Mouse (Mus musculus): ENCODE data around the gene Ergic3.

Gene Ergic3

GRCm38 (mm10) chr2:156007888-156008532 is at the start of gene Ergic3, which contains the start of gene 6430550D23Rik:
Gene Ergic3 (plus strand): TSS chr2:156008045.
Gene 6430550D23Rik (minus strand): TSS chr2:156007977.
- peak; percentile 99 for DNase-seq

- DNase-seq, result no peak
Measured at GRCm38 (mm10) chr2:155959981-155960380, 47.9 kb upstream of the Ergic3 start.

GRCm38 (mm10) chr2:155961862-155962261 is 46.0 kb upstream of the Ergic3 start:
- no peak for DNase-seq

- peak; percentile 48 for DNase-seq
Measured at GRCm38 (mm10) chr2:155962991-155963390, 44.9 kb upstream of the Ergic3 start.

GRCm38 (mm10) chr2:155973348-155973747 is 34.5 kb upstream of the Ergic3 start:
- DNase-seq, result no peak

- peak; percentile 85 for DNase-seq
Measured at GRCm38 (mm10) chr2:155974087-155974731, 33.6 kb upstream of the Ergic3 start.

- peak; percentile 73 for DNase-seq
Measured at GRCm38 (mm10) chr2:155979328-155979991, 28.4 kb upstream of the Ergic3 start.

- DNase-seq, result peak; percentile 86
Measured at GRCm38 (mm10) chr2:155985776-155986175, 22.1 kb upstream of the Ergic3 start.

- DNase-seq, result peak; percentile 65
Measured at GRCm38 (mm10) chr2:155987131-155987530, 20.7 kb upstream of the Ergic3 start.

- DNase-seq, result peak; percentile 55
Measured at GRCm38 (mm10) chr2:155989085-155989484, 18.8 kb upstream of the Ergic3 start.

- no peak for DNase-seq
Measured at GRCm38 (mm10) chr2:155991151-155991550, 16.7 kb upstream of the Ergic3 start.

GRCm38 (mm10) chr2:155991863-155992321 is 16.0 kb upstream of the Ergic3 start:
- no peak for DNase-seq

- DNase-seq, result peak; percentile 36
Measured at GRCm38 (mm10) chr2:156005393-156005792, 2.5 kb upstream of the Ergic3 start.

- no peak for DNase-seq
Measured at GRCm38 (mm10) chr2:156018106-156018505, 10.3 kb downstream of the Ergic3 start.

- DNase-seq, result no peak
Measured at GRCm38 (mm10) chr2:156021219-156021618, 13.4 kb downstream of the Ergic3 start.

GRCm38 (mm10) chr2:156021765-156022164 is 13.9 kb downstream of the Ergic3 start:
- no peak for DNase-seq

GRCm38 (mm10) chr2:156025482-156025881 is 17.6 kb downstream of the Ergic3 start:
- DNase-seq, result no peak

GRCm38 (mm10) chr2:156039390-156039789 is 31.5 kb downstream of the Ergic3 start:
- no peak for DNase-seq

- no peak for DNase-seq
Measured at GRCm38 (mm10) chr2:156042903-156043302, 35.1 kb downstream of the Ergic3 start.

GRCm38 (mm10) chr2:156047929-156048328 is 40.1 kb downstream of the Ergic3 start:
- peak; percentile 59 for DNase-seq

GRCm38 (mm10) chr2:156052816-156053215 is 45.0 kb downstream of the Ergic3 start, which contains the start of gene Fer1l4:
Gene Fer1l4 (minus strand): TSS chr2:156052947.
- DNase-seq, result no peak

- DNase-seq, result peak; percentile 82
Measured at GRCm38 (mm10) chr2:156065099-156066041, 57.5 kb downstream of the Ergic3 start, which contains the start of gene Spag4. Gene Spag4 (plus strand): TSS chr2:156065175.

Data from thymus, postnatal 14 days (tissue).